Mouse (Mus musculus): ENCODE results near the gene Myo5c. TPM values are rescaled to one million over a fixed set of nuclear protein-coding genes. Genes with fewer than 3 reads are reported as not detected.

Gene Myo5c
- polyA plus RNA-seq, 1 experiment = 0.01 TPM

DNA sequence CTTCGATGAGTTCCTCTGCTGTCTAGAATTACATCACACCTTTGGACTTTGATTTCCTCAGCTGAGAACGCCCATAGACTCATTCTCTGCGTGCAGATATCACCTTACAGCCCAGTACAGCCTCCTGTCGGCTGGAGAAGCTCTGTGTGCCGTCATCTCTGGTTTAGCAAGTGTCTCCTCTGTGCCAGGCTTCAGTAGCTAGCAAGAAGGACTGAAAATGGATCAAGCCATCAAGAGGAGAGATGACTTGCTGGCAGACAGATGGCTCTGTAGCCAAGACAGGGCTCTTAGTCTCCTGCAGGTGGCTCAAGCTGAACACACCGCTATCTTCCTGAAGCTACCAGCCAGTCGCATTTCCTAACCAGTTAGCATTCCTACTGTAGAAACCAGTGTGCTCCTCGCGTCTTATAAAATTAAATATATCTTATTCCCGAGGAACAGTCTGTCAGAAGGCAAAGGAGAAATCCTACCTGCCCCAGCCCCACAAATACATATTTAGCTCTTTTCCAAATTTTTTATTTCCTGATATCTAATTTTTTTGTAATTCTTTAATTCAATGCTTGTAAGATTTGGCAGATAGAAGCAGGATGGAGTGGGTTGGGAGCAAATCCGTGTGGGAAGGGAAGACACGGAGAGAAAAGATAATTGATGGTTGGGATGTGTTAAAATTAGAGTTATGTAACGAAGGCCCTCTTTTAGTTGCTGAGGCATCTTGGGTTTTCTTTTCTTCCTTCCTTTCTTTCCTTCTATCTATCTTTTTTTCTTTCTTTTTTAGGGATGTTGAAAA is 90.5 kb downstream of the Myo5c start:
- TF ChIP-seq GATA1 (IDR thresholded peaks at IDR 0.05; ENCODE audit: low read length) = no peak

DNA sequence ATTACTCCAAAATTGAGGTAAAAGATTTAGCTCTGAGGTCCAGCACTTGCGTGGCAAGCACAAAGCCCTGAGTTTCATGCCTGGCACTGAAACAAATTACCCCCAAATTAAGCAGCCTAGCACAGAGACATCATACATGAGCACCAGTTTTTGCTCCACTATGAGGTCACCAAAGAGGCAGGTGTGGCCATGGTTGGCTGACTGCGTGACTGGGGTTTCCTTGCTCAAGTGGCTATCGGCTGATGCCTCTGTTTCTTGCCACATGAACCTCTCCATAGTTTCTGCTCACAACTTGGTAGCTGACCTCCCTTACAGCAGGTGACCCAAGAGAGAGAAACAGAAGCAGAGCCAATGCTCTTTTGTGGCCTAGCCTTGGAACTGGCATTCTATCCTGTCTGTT is 96.2 kb downstream of the Myo5c start:
- TF ChIP-seq GATA1 (IDR thresholded peaks at IDR 0.05; ENCODE audit: low read length) = no peak

DNA sequence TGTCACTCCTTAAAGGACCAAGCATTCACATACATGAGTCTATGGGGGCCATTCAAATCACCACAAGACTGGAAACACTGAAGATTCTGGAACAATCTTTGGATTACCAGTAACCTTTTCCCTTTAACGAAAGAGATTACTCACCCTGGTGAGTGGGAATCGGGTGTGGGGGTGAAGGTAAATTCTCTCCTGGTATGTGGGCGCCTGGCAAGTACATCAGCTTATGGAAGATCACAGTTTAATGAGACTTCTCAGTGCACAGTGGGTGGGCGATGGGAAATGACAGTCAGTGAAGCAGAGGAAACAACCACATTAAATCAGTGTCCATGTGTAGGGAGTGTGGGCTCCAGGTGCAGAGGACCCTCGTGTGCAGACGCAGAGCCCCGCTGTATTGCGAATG is 99.0 kb downstream of the Myo5c start:
- no peak for TF ChIP-seq GATA1 (IDR thresholded peaks at IDR 0.05; ENCODE audit: low read length)

DNA sequence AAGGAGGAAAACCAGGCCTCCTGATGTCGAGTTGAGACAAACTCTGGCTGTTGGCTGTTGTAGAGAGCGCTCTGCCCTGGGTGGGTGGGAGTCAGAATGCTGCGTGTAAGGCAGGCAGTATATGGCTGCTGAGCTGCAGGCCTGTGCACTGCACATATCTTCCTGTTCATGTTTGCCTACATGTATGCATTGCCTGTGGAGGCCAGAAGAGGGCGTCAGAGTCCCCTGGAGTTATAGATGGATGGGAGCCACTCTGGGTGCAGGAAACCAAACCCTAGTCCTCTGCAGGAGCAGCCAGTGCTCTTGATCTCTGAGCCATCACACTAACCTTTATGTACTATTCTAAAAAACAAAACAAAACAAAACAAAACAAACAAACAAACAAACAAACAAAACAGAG is 102.6 kb downstream of the Myo5c start:
- no peak for TF ChIP-seq GATA1 (IDR thresholded peaks at IDR 0.05; ENCODE audit: low read length)

DNA sequence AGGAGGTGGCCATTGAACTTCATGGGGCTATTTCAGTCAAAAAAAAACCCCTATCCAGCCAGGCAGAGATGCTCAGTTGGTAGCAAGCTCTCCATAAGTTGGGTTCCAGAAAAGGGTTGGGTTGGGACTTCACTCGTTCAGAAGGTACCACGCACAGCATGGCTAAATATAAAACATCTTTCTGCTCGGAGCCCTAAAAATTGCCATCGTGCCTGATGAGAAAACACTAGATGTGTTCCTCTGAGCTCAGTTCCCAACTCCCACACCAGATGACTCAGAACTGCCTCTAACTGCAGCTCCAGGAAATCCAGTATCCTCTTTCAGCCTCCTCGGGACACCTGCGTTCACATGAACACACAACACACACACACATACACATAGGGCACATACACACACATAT is 106.2 kb downstream of the Myo5c start:
- no peak for TF ChIP-seq GATA1 (IDR thresholded peaks at IDR 0.05; ENCODE audit: low read length)

DNA sequence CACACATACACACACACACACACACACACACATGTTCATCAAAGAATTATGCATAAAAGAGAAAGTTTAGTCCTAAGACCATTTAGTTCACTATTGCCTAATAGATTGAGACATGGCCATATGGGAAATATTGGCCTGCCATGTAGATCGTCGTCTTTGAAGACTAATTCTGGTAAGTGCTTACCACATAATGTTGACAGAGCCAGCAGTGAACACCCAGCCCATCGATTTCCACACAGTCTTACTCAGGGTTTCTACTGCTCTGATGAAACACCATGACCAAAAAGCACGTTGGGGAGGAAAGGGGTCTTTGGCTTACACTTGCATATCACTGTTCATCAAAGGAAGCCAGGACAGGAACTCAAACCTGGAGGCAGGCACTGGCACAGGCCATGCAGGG is 110.6 kb downstream of the Myo5c start:
- TF ChIP-seq GATA1 (IDR thresholded peaks at IDR 0.05; ENCODE audit: low read length) = no peak

DNA sequence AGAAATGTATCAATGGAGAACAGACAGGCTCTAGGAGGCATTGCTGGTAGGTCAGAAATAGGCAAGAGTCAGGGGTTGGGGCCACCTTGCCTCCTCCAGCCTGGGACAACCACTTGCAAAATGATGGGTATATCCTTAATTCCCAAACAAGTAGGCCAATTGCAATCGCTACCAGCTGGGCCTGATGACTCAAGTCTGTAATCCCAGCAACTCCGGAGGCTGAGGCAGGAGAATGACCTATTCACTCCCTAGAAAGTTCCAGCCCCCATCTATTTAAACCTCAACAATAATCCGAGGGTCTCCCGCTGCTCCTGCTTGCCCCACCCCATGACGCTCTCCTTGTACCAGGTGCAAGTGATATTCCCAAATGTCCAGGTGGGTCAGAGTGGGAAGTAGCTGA is 115.6 kb downstream of the Myo5c start, which contains the start of gene Bcl2l10:
Bcl2l10 (plus strand) TSS at position 301 of the 400 bp plus-strand sequence.
- TF ChIP-seq GATA1 (IDR thresholded peaks at IDR 0.05; ENCODE audit: low read length) = no peak

DNA sequence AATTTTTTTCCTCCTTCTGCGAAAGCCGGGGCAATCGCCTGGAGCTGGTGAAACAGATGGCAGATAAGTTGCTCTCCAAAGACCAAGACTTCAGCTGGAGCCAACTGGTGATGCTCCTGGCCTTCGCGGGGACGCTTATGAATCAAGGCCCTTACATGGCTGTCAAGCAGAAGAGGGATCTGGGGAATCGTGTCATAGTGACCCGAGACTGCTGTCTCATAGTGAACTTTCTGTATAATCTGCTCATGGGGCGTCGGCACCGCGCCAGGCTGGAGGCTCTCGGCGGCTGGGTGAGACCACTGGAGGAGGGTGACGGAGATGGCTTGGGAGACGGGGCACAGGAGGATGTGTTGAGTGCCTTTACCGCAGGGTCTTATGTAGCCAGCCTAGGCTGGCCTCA is 116.2 kb downstream of the Myo5c start:
- no peak for TF ChIP-seq GATA1 (IDR thresholded peaks at IDR 0.05; ENCODE audit: low read length)

DNA sequence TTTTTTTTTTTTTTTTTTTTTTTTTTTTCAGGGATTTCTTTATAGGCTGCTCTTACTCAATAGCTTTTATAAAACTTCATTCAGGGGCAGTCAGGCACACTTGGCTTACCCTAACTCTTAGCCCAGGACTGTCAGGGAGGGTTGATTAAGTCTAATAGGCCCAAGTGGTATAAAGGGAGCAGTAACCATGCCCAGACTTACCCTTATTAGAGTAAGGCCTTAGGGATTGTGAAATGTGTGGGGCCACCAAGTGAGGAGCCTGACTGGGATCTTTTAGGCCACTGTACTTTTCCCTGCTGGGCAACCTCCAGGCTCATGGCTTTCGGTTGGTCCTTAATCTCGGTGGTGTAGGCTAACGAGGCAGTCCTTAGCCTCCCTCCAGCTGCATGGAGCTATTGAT is 116.8 kb downstream of the Myo5c start:
- TF ChIP-seq GATA1 (IDR thresholded peaks at IDR 0.05; ENCODE audit: low read length) = no peak

DNA sequence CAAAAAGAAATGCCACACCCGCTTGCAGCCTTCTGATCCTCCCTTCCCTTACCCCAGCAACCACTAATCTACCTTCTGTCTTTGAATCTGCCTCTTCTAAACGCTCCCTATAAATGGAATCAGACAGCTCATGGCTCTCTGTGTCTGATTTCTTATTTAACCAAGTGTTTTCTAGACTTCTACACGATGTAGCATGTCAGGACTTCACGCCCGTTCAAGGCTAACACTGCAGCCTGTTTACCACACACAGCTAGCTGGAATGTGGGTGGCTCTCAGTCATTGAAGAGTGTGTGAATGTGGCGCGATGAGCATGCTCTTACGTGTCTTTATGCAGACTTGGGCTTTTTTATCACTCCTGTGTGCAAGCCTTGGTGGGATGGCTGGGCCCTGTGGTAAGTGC is 121.3 kb downstream of the Myo5c start:
- no peak for TF ChIP-seq GATA1 (IDR thresholded peaks at IDR 0.05; ENCODE audit: low read length)

Other genes with a start within 250 kb of the Myo5c start
- gene Arpp19, start 194.4 kb upstream of the Myo5c start, polyA plus RNA-seq (2012) = 68.5 and 95.7 TPM in 2 replicates
- 8.7 and 13.9 TPM in 2 replicates for gene Myo5a, start 161.0 kb upstream of the Myo5c start, polyA plus RNA-seq (2012)
- gene Gnb5, start 74.3 kb downstream of the Myo5c start, polyA plus RNA-seq (2012) = not detected in 2 replicates
- not detected in 2 replicates for gene Bcl2l10, start 115.7 kb downstream of the Myo5c start, polyA plus RNA-seq (2012)
- gene Mapk6, start 178.0 kb downstream of the Myo5c start, polyA plus RNA-seq (2012) = 6.8 and 8.2 TPM in 2 replicates
- 14.3 and 17.6 TPM in 2 replicates for gene Leo1, start 209.5 kb downstream of the Myo5c start, polyA plus RNA-seq (2012)